Mouse (Mus musculus) lung, embryonic 16.5 days (tissue): ENCODE data around the gene Bpifa6. TPM values are rescaled to one million over a fixed set of nuclear protein-coding genes. Genes with fewer than 3 reads are reported as not detected.

Experiments
- ATAC-seq: fragments of 200-750 bp; cut with Nextera tagmentation; 2 replicates; pipeline ENCODE4 v1.8.0; 2017; ENCODE audit warnings: low read depth, mild to moderate bottlenecking, moderate library complexity
- H3K27ac ChIP-seq: fragments of 300-500 bp; sonication (generic); 2 replicates; pipeline ENCODE4 v1.5.1; 2014; ENCODE audit warnings: mild to moderate bottlenecking, control low read depth, low read length
- H3K27me3 ChIP-seq: fragments of 300-500 bp; sonication (generic); 2 replicates; pipeline ENCODE4 v1.6.1; 2014; ENCODE audit warnings: low read depth, low read length, mixed read lengths; ENCODE audit not compliant: control insufficient read depth, insufficient read depth
- H3K36me3 ChIP-seq: fragments of 300-500 bp; sonication (generic); 2 replicates; pipeline ENCODE4 v1.6.1; 2014; ENCODE audit warnings: low read length; ENCODE audit not compliant: control insufficient read depth, insufficient read depth
- H3K4me1 ChIP-seq: fragments of 300-500 bp; sonication (generic); replicated peaks from 2 replicates; pipeline ENCODE4 v1.6.1; 2014; ENCODE audit warnings: low read length, mixed read lengths; ENCODE audit not compliant: control insufficient read depth, insufficient read depth
- H3K4me2 ChIP-seq: fragments of 300-500 bp; sonication (generic); 2 replicates; pipeline ENCODE4 v1.6.1; 2014; ENCODE audit warnings: low read depth, low read length, control low read depth
- H3K4me3 ChIP-seq: fragments of 300-500 bp; sonication (generic); 2 replicates; pipeline ENCODE4 v1.5.1; 2014; ENCODE audit warnings: mild to moderate bottlenecking, low read length, control low read depth
- H3K9ac ChIP-seq: fragments of 300-500 bp; sonication (generic); 2 replicates; pipeline ENCODE4 v1.6.1; 2014; ENCODE audit warnings: low read length, control low read depth
- H3K9me3 ChIP-seq: fragments of 300-500 bp; sonication (generic); 2 replicates; pipeline ENCODE4 v1.6.1; 2016; ENCODE audit warnings: low read length; ENCODE audit not compliant: control insufficient read depth
- WGBS: fragments of 180-500 bp; shearing (Covaris S2); extraction: QIAGEN DNeasy Blood & Tissue Kit; methylation state at CpG from one replicate; pipeline ENCODE4 v1.1.7; 2014; 5-methylcytosine and 5-hydroxymethylcytosine counted together
- polyA plus RNA-seq: library from polyadenylated mRNA; unstranded; fragments of >200 nt; fragmentation: Nextera tagmentation; extraction: Ambion mirVana; gene quantifications from 2 replicates; pipeline ENCODE4 v1.2.1, GENCODE M21; 2015

Gene Bpifa6
- polyA plus RNA-seq, 1 experiment from 2014 or later, result not detected

GRCm38 (mm10) chr2:153962821-153963331 lies 11.9 kb upstream of the Bpifa6 start:
- no peak for ATAC-seq
- Histone ChIP-seq H3K4me1 (no peaks in the 10 kb centered on the region), H3K9me3 (no peaks in the 10 kb centered on the region), H3K4me3 (no peak overlapping the region), H3K9ac (no peak overlapping the region), H3K36me3 (no peaks in the 10 kb centered on the region), H3K27me3 (no peaks in the 10 kb centered on the region), H3K27ac (no peak overlapping the region), H3K4me2 (no peak overlapping the region)
- 57% methylated on average over 4 of the region's 4 CpGs for WGBS

DNA sequence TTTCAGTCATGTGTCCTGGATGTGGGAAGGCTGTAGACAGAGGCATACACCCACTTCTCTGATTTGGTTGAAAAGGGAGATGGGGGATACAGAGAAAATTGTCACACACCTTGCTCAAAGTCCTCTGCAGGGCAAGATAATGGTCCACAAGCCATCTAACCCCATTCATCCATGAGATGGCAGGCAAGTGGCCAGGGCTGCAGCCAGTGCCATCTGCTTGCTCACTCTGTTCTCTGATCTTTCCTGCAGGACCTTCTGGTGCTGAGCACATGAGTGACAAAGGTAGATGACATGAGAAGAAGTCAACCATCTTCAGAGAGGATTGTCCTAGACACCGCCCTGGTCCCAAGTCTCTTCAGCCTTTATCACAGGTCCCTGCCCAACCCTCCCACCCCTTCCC lies 11.4 kb upstream of the Bpifa6 start:
- Histone ChIP-seq H3K9ac (no peak overlapping the region), H3K27ac (no peak overlapping the region), H3K4me2 (no peak overlapping the region), H3K36me3 (no peaks in the 10 kb centered on the region), H3K4me3 (no peak overlapping the region), H3K4me1 (no peaks in the 10 kb centered on the region), H3K27me3 (no peaks in the 10 kb centered on the region), H3K9me3 (no peaks in the 10 kb centered on the region)
- no peak for ATAC-seq
- WGBS, result 87% methylated on average over 1 of the region's 1 CpGs

DNA sequence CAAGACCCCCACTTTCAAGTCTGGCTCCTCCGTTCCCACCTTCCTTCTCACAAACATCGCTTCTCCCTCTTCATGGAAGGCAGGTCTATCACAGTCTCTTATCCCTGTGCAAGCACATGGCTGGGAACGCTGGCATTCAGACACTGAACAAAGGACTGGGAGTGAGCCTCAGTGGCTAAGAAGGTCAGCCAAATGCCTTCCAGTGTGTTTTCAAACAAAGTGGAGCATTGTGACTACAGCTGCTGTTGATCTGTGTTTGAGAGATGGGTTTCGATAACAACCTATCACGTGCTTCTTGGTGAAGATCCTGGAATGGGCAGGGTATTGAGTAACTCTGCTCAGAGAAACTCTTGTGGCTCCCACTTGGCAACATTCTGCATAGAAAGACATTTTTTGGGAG lies 4.5 kb upstream of the Bpifa6 start:
- Histone ChIP-seq H3K27me3 (no peaks in the 10 kb centered on the region), H3K36me3 (no peaks in the 10 kb centered on the region), H3K4me1 (no peaks in the 10 kb centered on the region), H3K4me2 (no peak overlapping the region), H3K27ac (no peak overlapping the region), H3K9me3 (no peaks in the 10 kb centered on the region), H3K4me3 (no peak overlapping the region), H3K9ac (no peak overlapping the region)
- ATAC-seq, result peak; percentile 41; the same call in 1 of the 2 replicates
- WGBS, result 70% methylated on average over 5 of the region's 5 CpGs

- H3K4me3 ChIP-seq, result no peak overlapping the region
- H3K4me1 ChIP-seq, result no peaks in the 10 kb centered on the region
- no peak overlapping the region for H3K27ac ChIP-seq
- 4% methylated on average over 7 of the region's 7 CpGs for WGBS
- no peak overlapping the region for H3K9ac ChIP-seq
- H3K4me2 ChIP-seq, result no peak overlapping the region
- 0 out of 2 replicates have a peak, but pooled peaks have one; percentile 49 for ATAC-seq
- H3K9me3 ChIP-seq, result no peaks in the 10 kb centered on the region
- no peaks in the 10 kb centered on the region for H3K36me3 ChIP-seq
- H3K27me3 ChIP-seq, result no peaks in the 10 kb centered on the region
Measured at GRCm38 (mm10) chr2:153995770-153996169, 21.0 kb downstream of the Bpifa6 start.

DNA sequence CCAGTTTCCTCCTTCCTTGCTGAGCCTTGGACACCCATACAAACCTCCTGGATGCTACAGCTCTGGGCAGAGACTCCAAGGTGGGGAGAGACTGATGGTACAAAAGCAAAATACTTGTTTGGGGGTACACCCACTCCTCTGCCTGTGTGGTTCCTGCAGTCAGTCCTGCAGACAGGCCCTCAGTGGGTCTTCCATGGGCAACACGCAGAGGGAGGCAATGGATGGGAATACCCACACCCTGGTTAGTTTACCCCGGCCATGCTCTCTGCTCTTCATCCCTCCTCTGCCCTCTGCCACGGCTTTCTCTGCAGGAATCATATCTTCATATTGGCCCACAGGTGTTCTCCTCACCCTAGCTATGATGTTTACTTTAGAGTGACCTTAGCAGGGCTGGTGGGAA lies 25.8 kb downstream of the Bpifa6 start:
- Histone ChIP-seq H3K36me3 (no peaks in the 10 kb centered on the region), H3K4me1 (no peaks in the 10 kb centered on the region), H3K4me2 (no peak overlapping the region), H3K27me3 (no peaks in the 10 kb centered on the region), H3K9ac (no peak overlapping the region), H3K9me3 (no peaks in the 10 kb centered on the region), H3K4me3 (no peak overlapping the region), H3K27ac (no peak overlapping the region)
- ATAC-seq, result no peak
- whole genome bisulfite sequencing, result 66% methylated on average over 3 of the region's 3 CpGs

GRCm38 (mm10) chr2:154001056-154001455 lies 26.3 kb downstream of the Bpifa6 start:
- no peak overlapping the region for H3K27ac ChIP-seq
- H3K36me3 ChIP-seq, result no peaks in the 10 kb centered on the region
- no peak overlapping the region for H3K4me3 ChIP-seq
- no peaks in the 10 kb centered on the region for H3K27me3 ChIP-seq
- no peak overlapping the region for H3K4me2 ChIP-seq
- no peaks in the 10 kb centered on the region for H3K4me1 ChIP-seq
- H3K9ac ChIP-seq, result no peak overlapping the region
- H3K9me3 ChIP-seq, result no peaks in the 10 kb centered on the region
- ATAC-seq, result no peak

DNA sequence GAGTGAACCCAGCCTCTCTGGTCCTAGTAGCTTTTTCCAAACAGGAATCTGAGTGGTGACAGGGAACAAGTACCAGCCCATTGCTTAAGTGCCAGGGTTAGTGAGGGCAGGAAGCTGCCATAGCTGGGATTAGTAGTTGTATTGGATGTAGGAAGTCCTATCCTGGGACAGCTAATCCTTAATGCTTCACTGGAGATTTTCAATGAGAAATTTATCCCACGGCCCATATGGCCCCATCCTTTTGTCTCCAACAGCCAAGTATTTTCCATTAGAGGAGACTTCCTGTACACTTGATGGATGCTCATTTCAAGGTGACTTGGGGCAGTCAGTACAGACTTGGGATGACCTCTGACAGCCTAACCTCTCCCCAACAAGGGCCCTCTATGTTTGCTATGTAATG lies 29.7 kb downstream of the Bpifa6 start:
- H3K4me2 ChIP-seq, result no peak overlapping the region
- H3K27me3 ChIP-seq, result no peaks in the 10 kb centered on the region
- 68% methylated on average over 1 of the region's 1 CpGs for WGBS

DNA sequence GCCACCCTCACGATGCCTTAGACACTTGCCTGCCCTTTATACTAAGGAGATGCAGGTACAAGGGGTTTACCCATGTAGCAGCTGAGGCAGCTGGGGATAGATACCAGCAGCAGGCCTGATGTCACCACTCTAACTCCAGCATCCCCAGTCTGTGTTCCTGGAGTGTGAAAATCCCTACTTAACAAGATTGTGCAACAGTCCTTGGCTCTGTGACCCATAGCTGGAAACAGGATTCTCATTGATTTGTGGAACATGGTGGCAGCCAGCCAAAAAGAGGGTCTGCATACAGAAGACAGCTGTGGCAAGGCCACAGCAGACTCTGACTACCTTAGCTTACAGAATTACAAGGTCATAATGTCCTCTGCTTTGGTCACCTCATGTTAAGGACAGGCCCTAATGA lies 30.3 kb downstream of the Bpifa6 start:
- no peak overlapping the region for H3K4me3 ChIP-seq
- 77% methylated on average over 1 of the region's 1 CpGs for WGBS
- H3K36me3 ChIP-seq, result no peaks in the 10 kb centered on the region
- no peaks in the 10 kb centered on the region for H3K27me3 ChIP-seq
- H3K9ac ChIP-seq, result no peak overlapping the region
- H3K4me2 ChIP-seq, result no peak overlapping the region
- no peak overlapping the region for H3K27ac ChIP-seq
- no peaks in the 10 kb centered on the region for H3K9me3 ChIP-seq
- ATAC-seq, result peak; percentile 59; the same call in 1 of the 2 replicates
- no peaks in the 10 kb centered on the region for H3K4me1 ChIP-seq

More for the DNA sequence above, 29.7 kb downstream of the Bpifa6 start:
- Histone ChIP-seq H3K9me3 (no peaks in the 10 kb centered on the region), H3K36me3 (no peaks in the 10 kb centered on the region), H3K4me1 (no peaks in the 10 kb centered on the region), H3K9ac (no peak overlapping the region), H3K4me3 (no peak overlapping the region), H3K27ac (no peak overlapping the region)
- no peak for ATAC-seq

- WGBS, result 70% methylated on average over 4 of the region's 4 CpGs
- Histone ChIP-seq H3K4me1 (no peaks in the 10 kb centered on the region), H3K9ac (no peak overlapping the region), H3K9me3 (no peaks in the 10 kb centered on the region), H3K4me3 (no peak overlapping the region), H3K4me2 (no peak overlapping the region), H3K27ac (no peak overlapping the region), H3K27me3 (no peaks in the 10 kb centered on the region), H3K36me3 (no peaks in the 10 kb centered on the region)
- ATAC-seq, result no peak
Measured at GRCm38 (mm10) chr2:154005734-154006133, 31.0 kb downstream of the Bpifa6 start.

DNA sequence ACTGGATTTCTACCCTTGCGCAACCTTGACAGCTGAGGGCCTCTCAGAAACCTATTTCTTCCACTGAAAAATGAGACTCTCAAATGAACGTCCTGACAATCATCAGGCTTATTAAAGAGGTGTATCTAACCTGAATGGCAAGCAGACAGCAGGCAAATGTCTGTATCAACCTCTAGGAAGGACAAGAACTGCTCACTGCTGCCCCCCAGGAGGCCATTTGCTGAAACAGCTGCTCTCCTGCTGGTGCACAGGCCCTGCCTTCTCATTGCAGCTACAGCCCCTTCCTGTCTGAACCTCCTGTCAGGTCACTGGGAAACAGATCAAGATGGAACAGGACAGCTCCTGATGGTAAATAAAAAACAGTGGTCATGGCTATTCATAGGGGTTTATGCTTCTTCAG lies 31.6 kb downstream of the Bpifa6 start:
- Histone ChIP-seq H3K4me1 (no peaks in the 10 kb centered on the region), H3K27me3 (no peaks in the 10 kb centered on the region), H3K9ac (no peak overlapping the region), H3K4me2 (no peak overlapping the region), H3K27ac (no peak overlapping the region), H3K36me3 (no peaks in the 10 kb centered on the region), H3K9me3 (no peaks in the 10 kb centered on the region), H3K4me3 (no peak overlapping the region)
- ATAC-seq, result no peak
- WGBS, result 86% methylated on average over 2 of the region's 2 CpGs
